Mouse (Mus musculus) forebrain, embryonic 13.5 days (tissue): ENCODE measurements around the gene Pus10. TPM values are rescaled to one million over a fixed set of nuclear protein-coding genes. Genes with fewer than 3 reads are reported as not detected.

Experiments used
- ATAC-seq: fragments of 200-750 bp; cut with Nextera tagmentation; 2 replicates; pipeline ENCODE4 v1.8.0; 2017
- H3K27ac ChIP-seq: fragments of 300-500 bp; sonication (generic); 2 replicates; pipeline ENCODE4 v1.5.1; 2015; ENCODE audit warnings: inconsistent platforms, mild to moderate bottlenecking, moderate library complexity
- H3K27me3 ChIP-seq: fragments of 300-500 bp; sonication (generic); 2 replicates; pipeline ENCODE4 v1.6.1; 2015; ENCODE audit warnings: mild to moderate bottlenecking, inconsistent platforms
- H3K36me3 ChIP-seq: fragments of 300-500 bp; sonication (generic); 2 replicates; pipeline ENCODE4 v1.6.1; 2015; ENCODE audit warnings: mild to moderate bottlenecking, inconsistent platforms; ENCODE audit not compliant: poor library complexity, severe bottlenecking
- H3K4me1 ChIP-seq: fragments of 300-500 bp; sonication (generic); 2 replicates; pipeline ENCODE4 v1.6.1; 2015; ENCODE audit warnings: inconsistent platforms
- H3K4me2 ChIP-seq: fragments of 300-500 bp; sonication (generic); 2 replicates; pipeline ENCODE4 v1.6.1; 2015; ENCODE audit warnings: inconsistent platforms, mild to moderate bottlenecking, moderate library complexity
- H3K4me3 ChIP-seq: fragments of 300-500 bp; sonication (generic); 2 replicates; pipeline ENCODE4 v1.5.1; 2015; ENCODE audit warnings: mild to moderate bottlenecking, inconsistent platforms
- H3K9ac ChIP-seq: fragments of 300-500 bp; sonication (generic); 2 replicates; pipeline ENCODE4 v1.6.1; 2015; ENCODE audit warnings: mild to moderate bottlenecking, inconsistent platforms
- H3K9me3 ChIP-seq: fragments of 300-500 bp; sonication (generic); replicated peaks from 2 replicates; pipeline ENCODE4 v1.6.1; 2016; ENCODE audit warnings: inconsistent platforms
- WGBS: fragments of 180-500 bp; shearing (Covaris S2); methylation state at CpG from one replicate; pipeline ENCODE4 v1.1.7; 2015; 5-methylcytosine and 5-hydroxymethylcytosine counted together
- polyA plus RNA-seq: library from polyadenylated mRNA; unstranded; fragments of >200 nt; fragmentation: Nextera tagmentation; extraction: Ambion mirVana; gene quantifications from 2 replicates; pipeline ENCODE4 v1.2.1, GENCODE M21; 2015

Pus10 gene
- polyA plus RNA-seq, 1 experiment from 2014 or later: 16.4 TPM

DNA sequence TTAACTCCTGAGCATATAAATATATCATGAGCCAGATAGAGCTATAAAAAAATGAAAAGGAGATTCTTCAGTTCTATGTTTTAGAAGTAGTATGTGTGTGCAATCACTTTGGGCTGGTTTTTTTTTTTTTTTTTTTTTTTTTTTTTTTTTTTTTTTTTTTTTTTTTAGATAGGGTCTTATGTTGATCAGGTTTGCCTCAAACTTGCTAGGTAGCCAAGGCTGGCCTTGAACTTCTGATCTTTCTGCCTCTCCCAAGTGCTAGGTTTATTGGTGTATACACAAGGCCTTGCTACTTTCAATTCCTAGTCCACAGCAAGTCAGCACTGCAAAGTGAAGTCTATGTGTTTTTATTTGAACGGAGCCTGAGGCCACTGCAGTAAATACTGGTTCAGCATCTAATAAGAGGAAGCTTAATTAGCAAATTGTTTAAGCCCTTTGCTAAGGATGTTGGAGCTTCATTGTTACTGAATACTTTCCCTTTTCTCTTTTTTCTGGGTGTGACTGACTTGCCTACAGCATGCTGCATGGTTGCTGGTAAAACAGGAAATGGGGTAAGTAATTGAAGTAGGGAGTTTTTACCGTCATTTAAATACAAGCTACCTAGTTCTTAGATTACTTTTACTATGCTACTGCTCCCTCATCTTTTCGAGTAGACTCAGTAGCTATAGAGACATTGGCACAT, 34.1 kb downstream of the Pus10 start:
- peaks cover 15% of the 10 kb centered on the region for H3K36me3 ChIP-seq
- H3K9me3 ChIP-seq: no peaks in the 10 kb centered on the region
- peak overlapping the region; percentile 3; the same call in 1 of the 2 replicates for H3K27ac ChIP-seq
- WGBS: 54% methylated on average over 3 of the region's 3 CpGs
- H3K9ac ChIP-seq: no peak overlapping the region
- H3K4me1 ChIP-seq: peaks cover 4% of the 10 kb centered on the region; the same call in 1 of the 2 replicates
- no peaks in the 10 kb centered on the region for H3K27me3 ChIP-seq
- H3K4me2 ChIP-seq: no peak overlapping the region
- H3K4me3 ChIP-seq: no peak overlapping the region
- ATAC-seq: no peak

DNA sequence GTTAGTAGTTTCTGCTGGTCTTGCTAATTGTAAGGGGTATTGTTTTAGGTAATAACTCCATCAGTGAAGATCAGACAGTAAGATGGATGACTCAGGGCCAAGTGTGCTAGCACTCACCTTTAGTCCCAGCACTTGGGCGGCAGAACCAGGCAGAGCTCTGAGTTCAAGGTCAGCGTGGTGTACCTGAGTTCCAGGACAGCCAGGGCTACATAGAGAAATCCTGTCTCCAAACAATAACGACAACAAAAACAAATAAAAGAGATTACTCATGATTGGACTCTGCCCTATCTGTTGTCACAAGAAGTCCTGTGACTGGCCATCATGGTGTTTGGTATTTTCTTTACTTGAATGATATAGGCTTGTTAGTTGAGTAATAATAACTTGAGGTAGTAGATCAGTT, 36.4 kb downstream of the Pus10 start:
- Histone ChIP-seq H3K9me3 (no peaks in the 10 kb centered on the region), H3K9ac (no peak overlapping the region), H3K4me3 (no peak overlapping the region), H3K4me1 (peaks cover 4% of the 10 kb centered on the region; the same call in 1 of the 2 replicates), H3K27ac (no peak overlapping the region), H3K4me2 (no peak overlapping the region), H3K36me3 (peaks cover 12% of the 10 kb centered on the region), H3K27me3 (no peaks in the 10 kb centered on the region)
- WGBS: 94% methylated on average over 3 of the region's 3 CpGs
- ATAC-seq: no peak

DNA sequence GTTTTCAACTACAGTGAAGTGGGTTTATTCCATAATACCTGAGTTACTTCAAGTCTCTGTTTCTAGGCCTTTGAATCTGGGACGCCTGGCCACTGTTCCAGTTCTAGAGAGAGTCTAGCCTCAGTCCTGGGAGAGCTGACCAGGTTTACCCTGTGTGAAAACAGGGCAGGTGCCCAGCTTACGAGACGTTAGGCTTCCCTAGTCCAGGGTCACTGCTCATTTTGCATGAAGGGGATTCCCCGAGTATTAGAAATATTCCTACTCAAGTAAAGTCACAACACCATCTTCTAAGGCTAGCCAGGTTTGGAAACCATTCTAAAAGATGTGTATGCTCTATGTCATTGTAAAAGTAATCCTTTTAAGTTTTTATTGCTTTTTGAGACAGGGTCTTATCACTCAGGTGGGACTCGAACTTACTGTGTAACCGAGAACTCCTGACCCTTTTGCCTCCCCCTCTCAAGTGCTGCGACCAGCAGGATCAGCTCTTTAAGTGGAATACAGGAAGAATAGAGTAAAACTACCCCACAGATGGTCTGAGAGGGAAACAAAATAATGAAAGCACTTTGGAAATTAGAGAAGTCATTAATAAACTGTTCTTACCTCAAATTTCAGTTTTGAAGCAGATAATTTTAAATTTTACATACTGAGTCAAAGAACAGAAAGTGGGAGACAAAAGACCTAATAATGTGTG, 39.3 kb downstream of the Pus10 start:
- no peak for ATAC-seq
- H3K9me3 ChIP-seq: no peaks in the 10 kb centered on the region
- 85% methylated on average over 7 of the region's 7 CpGs for WGBS

DNA sequence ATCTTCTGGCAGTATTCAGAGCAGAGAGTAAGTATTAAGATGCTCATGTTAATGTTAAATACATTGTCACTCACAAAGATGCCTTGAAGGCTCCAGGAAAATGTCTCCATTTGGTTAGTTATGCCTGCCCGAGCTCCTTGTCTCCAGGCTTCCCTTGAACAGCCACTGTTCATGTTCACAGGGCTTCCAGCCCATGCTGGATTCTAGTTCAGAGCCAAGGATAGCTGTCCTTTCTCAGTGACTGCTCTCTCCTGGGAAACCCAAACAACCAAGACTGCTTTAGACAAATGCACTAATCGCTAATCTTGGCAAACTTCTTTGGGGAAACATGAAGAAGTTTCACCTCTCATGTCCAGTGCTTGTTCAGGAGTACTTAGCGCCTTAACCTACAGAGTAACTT, 46.8 kb downstream of the Pus10 start:
- Histone ChIP-seq H3K9me3 (no peaks in the 10 kb centered on the region), H3K9ac (no peak overlapping the region), H3K36me3 (peaks cover 84% of the 10 kb centered on the region), H3K4me2 (no peak overlapping the region), H3K4me3 (no peak overlapping the region), H3K27me3 (no peaks in the 10 kb centered on the region), H3K27ac (no peak overlapping the region), H3K4me1 (no peaks in the 10 kb centered on the region)
- 91% methylated on average over 3 of the region's 3 CpGs for WGBS
- ATAC-seq: no peak

More for the DNA sequence above, 39.3 kb downstream of the Pus10 start:
- H3K4me1 ChIP-seq: peaks cover 4% of the 10 kb centered on the region; the same call in 1 of the 2 replicates
- H3K9ac ChIP-seq: no peak overlapping the region
- peaks cover 34% of the 10 kb centered on the region for H3K36me3 ChIP-seq
- no peak overlapping the region for H3K27ac ChIP-seq
- H3K4me2 ChIP-seq: no peak overlapping the region
- H3K27me3 ChIP-seq: no peaks in the 10 kb centered on the region
- H3K4me3 ChIP-seq: no peak overlapping the region

DNA sequence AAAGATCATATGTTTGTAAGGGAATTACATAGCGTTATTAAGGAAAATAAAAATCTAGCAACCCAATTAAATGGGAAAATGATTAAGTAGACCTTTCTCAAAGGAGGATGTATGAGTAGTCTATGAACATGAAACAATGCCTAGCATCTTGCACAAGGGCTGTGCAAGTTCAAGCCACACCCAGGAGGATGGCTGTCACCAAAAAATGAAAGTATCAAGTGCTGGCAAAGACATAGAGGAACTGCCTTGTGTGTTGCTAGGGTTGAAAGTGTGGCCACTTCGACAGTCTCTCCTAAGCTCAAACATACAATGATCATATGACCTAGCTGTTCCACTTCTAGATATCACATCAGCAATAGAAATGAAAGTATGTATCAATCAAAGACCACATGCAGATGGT, 53.4 kb downstream of the Pus10 start:
- Histone ChIP-seq H3K4me1 (no peaks in the 10 kb centered on the region; the same call in 1 of the 2 replicates), H3K4me2 (no peak overlapping the region), H3K27ac (no peak overlapping the region), H3K27me3 (no peaks in the 10 kb centered on the region), H3K9ac (no peak overlapping the region), H3K9me3 (no peaks in the 10 kb centered on the region), H3K4me3 (no peak overlapping the region), H3K36me3 (peaks cover 86% of the 10 kb centered on the region)
- WGBS: 95% methylated on average over 2 of the region's 2 CpGs
- ATAC-seq: no peak

DNA sequence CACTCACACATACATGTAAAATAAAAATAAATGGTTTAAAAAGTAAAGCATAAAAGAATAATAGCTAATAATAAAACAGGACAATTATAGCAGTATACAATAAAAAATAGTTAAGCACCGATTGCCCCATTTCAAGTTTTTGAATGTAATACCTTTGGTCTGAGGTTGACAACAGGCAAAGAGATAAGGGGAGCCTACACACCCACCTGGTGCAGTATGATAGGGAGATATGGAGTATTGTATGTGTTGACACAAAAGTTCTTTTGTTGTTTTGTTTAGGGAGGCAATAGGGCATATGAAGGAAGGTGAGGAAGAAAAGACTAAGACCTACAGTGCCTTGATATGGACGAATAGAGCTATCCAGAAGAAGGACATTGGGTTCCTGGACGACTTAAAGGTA, 54.4 kb downstream of the Pus10 start:
- WGBS: 76% methylated on average over 3 of the region's 3 CpGs
- no peak for ATAC-seq
- H3K4me3 ChIP-seq: no peak overlapping the region
- no peak overlapping the region for H3K27ac ChIP-seq
- no peaks in the 10 kb centered on the region for H3K9me3 ChIP-seq
- H3K36me3 ChIP-seq: peaks cover 81% of the 10 kb centered on the region
- no peaks in the 10 kb centered on the region for H3K27me3 ChIP-seq
- no peaks in the 10 kb centered on the region; the same call in 1 of the 2 replicates for H3K4me1 ChIP-seq
- no peak overlapping the region for H3K9ac ChIP-seq
- H3K4me2 ChIP-seq: no peak overlapping the region

DNA sequence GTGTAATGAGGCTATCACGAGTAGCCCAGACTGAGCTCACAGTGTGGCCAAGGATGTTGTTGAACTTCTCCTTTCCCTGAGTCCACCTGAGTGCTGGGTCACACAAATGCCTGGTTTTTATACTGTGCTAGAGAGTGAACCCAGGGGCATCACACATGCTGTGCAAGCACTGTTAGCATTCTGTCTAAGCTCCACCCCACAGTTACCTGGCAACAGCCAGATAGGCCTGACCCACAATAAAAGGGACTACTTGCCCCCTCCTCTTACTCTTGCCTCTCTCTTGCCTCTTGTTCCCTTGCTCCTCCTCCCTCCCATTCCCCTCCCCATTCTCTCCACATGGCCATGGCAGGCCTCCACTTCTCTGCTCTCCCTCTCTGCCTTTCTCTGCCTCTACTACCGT, 56.9 kb downstream of the Pus10 start:
- no peaks in the 10 kb centered on the region for H3K9me3 ChIP-seq
- peaks cover 80% of the 10 kb centered on the region for H3K36me3 ChIP-seq
- H3K27ac ChIP-seq: no peak overlapping the region
- no peaks in the 10 kb centered on the region for H3K27me3 ChIP-seq
- no peaks in the 10 kb centered on the region; the same call in 1 of the 2 replicates for H3K4me1 ChIP-seq
- no peak overlapping the region for H3K4me2 ChIP-seq
- 12% methylated on average over 2 of the region's 2 CpGs for WGBS
- ATAC-seq: no peak
- no peak overlapping the region for H3K4me3 ChIP-seq
- no peak overlapping the region for H3K9ac ChIP-seq

DNA sequence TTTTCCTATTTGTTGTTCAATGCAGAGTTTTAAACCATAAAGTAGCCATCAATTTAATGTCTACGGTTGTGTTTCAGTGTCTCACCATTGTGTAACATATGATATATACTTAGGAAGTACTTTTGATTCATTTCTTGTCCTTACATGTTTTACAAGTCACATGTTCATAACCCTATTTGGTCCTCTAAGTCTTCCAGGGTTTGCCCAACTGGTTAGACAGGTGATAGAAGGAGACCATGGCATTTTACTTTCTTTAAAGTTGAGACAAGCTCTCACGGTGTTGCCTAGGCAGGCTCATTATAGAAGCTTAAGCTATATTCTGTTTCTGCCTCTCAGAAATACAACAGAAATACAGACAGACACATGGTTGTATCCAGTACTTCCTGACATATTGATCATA, 60.4 kb downstream of the Pus10 start:
- H3K4me1 ChIP-seq: no peaks in the 10 kb centered on the region; the same call in 1 of the 2 replicates
- no peak overlapping the region for H3K4me3 ChIP-seq
- no peaks in the 10 kb centered on the region for H3K9me3 ChIP-seq
- H3K27ac ChIP-seq: no peak overlapping the region
- H3K36me3 ChIP-seq: peaks cover 78% of the 10 kb centered on the region
- ATAC-seq: no peak
- 91% methylated on average over 2 of the region's 2 CpGs for WGBS
- H3K4me2 ChIP-seq: no peak overlapping the region
- H3K27me3 ChIP-seq: no peaks in the 10 kb centered on the region
- no peak overlapping the region for H3K9ac ChIP-seq

DNA sequence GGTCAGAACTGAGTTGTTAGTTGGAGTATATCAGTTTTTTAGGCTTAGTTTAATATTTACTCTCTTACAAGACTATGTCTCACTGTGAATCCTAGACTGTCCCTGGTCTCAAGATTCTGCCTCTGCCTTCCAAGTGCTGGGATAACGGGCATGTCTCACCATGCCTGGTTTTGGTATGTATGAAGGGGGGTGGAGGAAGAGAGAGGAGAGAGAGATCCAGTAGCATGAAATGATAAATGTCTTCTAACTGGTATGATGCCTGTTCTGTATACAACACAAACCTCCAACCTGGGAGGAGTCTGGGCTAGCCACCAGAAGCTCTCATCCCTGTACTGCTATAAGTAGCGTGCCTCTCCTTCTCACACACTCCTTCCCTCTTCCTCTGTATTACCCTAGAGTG, 61.0 kb downstream of the Pus10 start:
- no peaks in the 10 kb centered on the region for H3K9me3 ChIP-seq
- H3K36me3 ChIP-seq: peaks cover 79% of the 10 kb centered on the region
- H3K27me3 ChIP-seq: no peaks in the 10 kb centered on the region
- no peak overlapping the region for H3K9ac ChIP-seq
- no peak overlapping the region for H3K4me2 ChIP-seq
- no peak overlapping the region for H3K4me3 ChIP-seq
- H3K4me1 ChIP-seq: no peaks in the 10 kb centered on the region; the same call in 1 of the 2 replicates
- no peak for ATAC-seq
- WGBS: 90% methylated on average over 2 of the region's 2 CpGs
- no peak overlapping the region for H3K27ac ChIP-seq

DNA sequence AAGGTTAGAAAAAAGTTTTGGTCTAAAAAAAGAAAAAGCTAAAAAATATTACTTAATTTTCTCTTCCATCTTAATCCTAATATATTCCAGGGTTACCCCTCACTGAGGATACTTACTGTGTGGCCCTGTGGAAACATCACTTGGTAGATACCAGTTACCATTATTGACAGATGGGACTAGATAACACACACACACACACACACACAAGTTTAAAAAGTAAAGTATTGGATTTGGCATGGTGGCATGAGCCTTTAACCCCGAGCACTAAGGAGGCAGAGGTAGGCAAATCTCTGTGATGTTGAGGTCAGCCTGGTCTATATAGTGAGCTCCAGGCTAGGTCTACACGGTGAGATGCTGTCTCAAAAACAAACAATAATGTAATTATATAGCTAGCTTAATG, 62.7 kb downstream of the Pus10 start:
- 100% methylated on average over 2 of the region's 2 CpGs for WGBS
- H3K4me1 ChIP-seq: no peaks in the 10 kb centered on the region
- no peak overlapping the region for H3K9ac ChIP-seq
- H3K27ac ChIP-seq: no peak overlapping the region
- no peak for ATAC-seq
- H3K36me3 ChIP-seq: peaks cover 69% of the 10 kb centered on the region
- no peaks in the 10 kb centered on the region for H3K9me3 ChIP-seq
- H3K4me3 ChIP-seq: no peak overlapping the region
- no peak overlapping the region for H3K4me2 ChIP-seq
- H3K27me3 ChIP-seq: no peaks in the 10 kb centered on the region

DNA sequence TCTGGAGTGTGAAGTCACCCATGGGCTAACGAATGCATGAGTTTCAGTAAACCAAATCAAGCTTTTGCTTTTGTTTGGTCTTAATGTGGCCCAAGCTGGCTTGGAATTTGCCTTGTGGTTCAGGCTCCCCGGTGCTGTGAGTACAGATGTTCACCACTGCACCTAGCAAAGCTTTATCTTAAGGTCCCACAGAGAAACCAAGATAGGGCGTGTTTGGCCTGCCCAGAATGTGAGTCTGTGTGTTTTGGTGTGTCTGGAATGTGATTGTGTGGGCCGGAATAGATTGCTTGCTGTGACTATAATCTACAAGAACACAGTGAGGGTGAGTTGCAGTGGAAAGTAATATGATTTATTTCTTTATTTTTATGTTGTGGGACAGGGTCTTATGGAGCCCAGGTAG, 64.6 kb downstream of the Pus10 start:
- ATAC-seq: no peak
- WGBS: 95% methylated on average over 4 of the region's 4 CpGs
- H3K36me3 ChIP-seq: peaks cover 62% of the 10 kb centered on the region
- H3K27ac ChIP-seq: no peak overlapping the region
- no peaks in the 10 kb centered on the region for H3K27me3 ChIP-seq
- no peak overlapping the region for H3K9ac ChIP-seq
- no peak overlapping the region for H3K4me2 ChIP-seq
- H3K4me1 ChIP-seq: no peaks in the 10 kb centered on the region
- no peak overlapping the region for H3K4me3 ChIP-seq
- H3K9me3 ChIP-seq: no peaks in the 10 kb centered on the region

DNA sequence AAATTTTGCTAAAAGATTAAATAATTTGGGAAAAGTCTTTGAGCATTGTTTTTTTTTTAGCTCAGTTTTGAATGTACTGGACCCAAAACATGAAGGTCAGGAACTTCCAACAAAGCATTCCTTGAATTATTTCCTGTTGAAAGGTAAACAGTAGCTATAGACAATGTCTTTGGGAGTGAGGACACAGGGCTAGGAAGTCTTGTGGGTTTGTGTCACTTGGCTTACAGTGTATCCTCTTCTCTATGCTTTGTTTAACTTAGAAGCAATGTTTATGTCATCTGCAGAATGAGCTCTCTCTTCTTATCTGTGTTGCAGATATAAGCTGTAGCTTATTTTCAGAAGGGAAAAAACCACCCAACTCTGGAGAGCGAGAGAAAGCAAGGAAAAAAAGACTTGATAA, 67.4 kb downstream of the Pus10 start:
- H3K27ac ChIP-seq: no peak overlapping the region
- H3K36me3 ChIP-seq: peaks cover 43% of the 10 kb centered on the region
- no peaks in the 10 kb centered on the region for H3K27me3 ChIP-seq
- no peak for ATAC-seq
- WGBS: 88% methylated on average over 1 of the region's 1 CpGs
- H3K9ac ChIP-seq: no peak overlapping the region
- H3K4me3 ChIP-seq: no peak overlapping the region
- no peaks in the 10 kb centered on the region for H3K4me1 ChIP-seq
- H3K4me2 ChIP-seq: no peak overlapping the region
- H3K9me3 ChIP-seq: no peaks in the 10 kb centered on the region
